Comparison of ENCODE assay signal across 9 mouse cellular contexts in genomic region chr17:53543591-53544324, GRCm38 (mm10). TPM values are rescaled to one million over a fixed set of nuclear protein-coding genes. Genes with fewer than 3 reads are reported as not detected.
DNase-seq lines count a peak whose midpoint lies in the region; ATAC-seq and TF ChIP-seq lines count a peak whose summit lies in the region.
"Had no signal": no experiment of that assay in that cellular context is flagged by ENCODE, and none has a peak within 500 bp of the region (broad histone marks: within the 10 kb centered on the region; RNA-seq: fewer than 3 reads in every experiment).

No protein-coding gene starts in this region.

- no peaks in the 10 kb centered on the region for H3K9me3 ChIP-seq in heart, embryonic 11.5 days (replicated peaks; ENCODE audit: control insufficient read depth, low read length)
- H3K9me3 ChIP-seq: liver, embryonic 13.5 days had no signal

- H3K4me1 ChIP-seq in heart, embryonic 11.5 days (ENCODE audit: control insufficient read depth, insufficient read depth, low read length): no peaks in the 10 kb centered on the region
- H3K4me1 ChIP-seq: liver, embryonic 13.5 days had no signal

- H3K27me3 ChIP-seq in heart, embryonic 11.5 days (ENCODE audit: control insufficient read depth, insufficient read depth, low read length): no peaks in the 10 kb centered on the region
- H3K27me3 ChIP-seq: liver, embryonic 13.5 days had no signal

- ATAC-seq in heart, embryonic 11.5 days (replicated peaks; ENCODE audit: insufficient number of reproducible peaks, low FRiP score, low TSS enrichment): no peak

- no peak for TF ChIP-seq CTCF in gastrocnemius, adult 2 months (IDR thresholded peaks at IDR 0.05)

- WGBS in heart, embryonic 11.5 days (ENCODE audit: insufficient replicate concordance): 63% methylated on average over 9 of the region's 9 CpGs

- H3K27ac ChIP-seq in heart, embryonic 11.5 days (ENCODE audit: low read depth, low read length): no peak overlapping the region
- H3K27ac ChIP-seq in gastrocnemius, adult 2 months: peak overlapping the region; percentile 16; the same call in 1 of the 2 replicates
- H3K27ac ChIP-seq: liver, embryonic 13.5 days had no signal

- H3K9ac ChIP-seq in heart, embryonic 11.5 days (ENCODE audit: low read depth, low read length): no peak overlapping the region
- H3K9ac ChIP-seq: liver, embryonic 13.5 days had no signal

- no peak overlapping the region for H3K4me3 ChIP-seq in heart, embryonic 11.5 days (ENCODE audit: low read depth, low read length)
- no peak overlapping the region for H3K4me3 ChIP-seq in gastrocnemius, adult 2 months
- H3K4me3 ChIP-seq: liver, embryonic 13.5 days had no signal

- intact Hi-C loops in gastrocnemius, adult 2 months (cut with DNase I): no loop called here

- H3K36me3 ChIP-seq in heart, embryonic 11.5 days (ENCODE audit: control insufficient read depth, insufficient read depth, low read length): no peaks in the 10 kb centered on the region
- H3K36me3 ChIP-seq: liver, embryonic 13.5 days had no signal

- H3K4me2 ChIP-seq in heart, embryonic 11.5 days: no peak overlapping the region
- H3K4me2 ChIP-seq: liver, embryonic 13.5 days had no signal

- peak; percentile 97 for DNase-seq in heart, adult 11 months
- DNase-seq in adrenal gland, postnatal 14 days: peak; percentile 61
- peak; percentile 17 for DNase-seq in gastrocnemius, adult 2 months
- peak; percentile 62 for DNase-seq in left cerebral cortex, adult 11 months (ENCODE audit: low spot score)
- peak; percentile 12 to 15 for DNase-seq in right cerebral cortex, adult 2 months (ENCODE audit: low spot score in 2 of 2)
- DNase-seq in embryo, embryonic 9.5 days (ENCODE audit: extremely low spot score): no peak
- no peak for DNase-seq in thymus, postnatal 10 days (ENCODE audit: low spot score in 2 of 2)
- DNase-seq: liver, embryonic 13.5 days had no signal

RNA-seq across cellular contexts. Expression of gene Pp2d1, which starts 4.5 kb away (rescaled TPM):
- 0.32 and 0.33 TPM in 2 replicates for polyA plus RNA-seq in heart, embryonic 11.5 days (2014; fragmentation: Nextera tagmentation; extraction: Ambion mirVana)
- not detected in 2 replicates for total RNA-seq in adrenal gland, postnatal 14 days (2021)
- not detected for total RNA-seq in gastrocnemius, adult 2 months (2021)

RNA-seq across cellular contexts. Expression of gene Kat2b, which starts 22.9 kb away (rescaled TPM):
- polyA plus RNA-seq in heart, embryonic 11.5 days (2014; fragmentation: Nextera tagmentation; extraction: Ambion mirVana): 11.0 and 14.0 TPM in 2 replicates
- total RNA-seq in adrenal gland, postnatal 14 days (2021): 65.7 and 67.0 TPM in 2 replicates
- 10 to 100 TPM; 65.7 to 70.4 TPM for total RNA-seq in gastrocnemius, adult 2 months (2021)

Comparison
In these comparisons a context has a peak if more than half of its experiments do, and no peak if none do; other contexts are left out.
1. DNase-seq: peak in heart, adult 11 months (single experiment), adrenal gland, postnatal 14 days (single experiment), gastrocnemius, adult 2 months (single experiment), left cerebral cortex, adult 11 months (single experiment) and right cerebral cortex, adult 2 months (2 of 2); none in embryo, embryonic 9.5 days (single experiment) and thymus, postnatal 10 days (0 of 2).